Mouse (Mus musculus): ENCODE results near the gene Tex2. TPM values are rescaled to one million over a fixed set of nuclear protein-coding genes. Genes with fewer than 3 reads are reported as not detected.
"Not testable (repeated sequence)": the region's sequence is repeated elsewhere in the genome, so short reads cannot be mapped to it uniquely, and the experiment has no call there.

Gene Tex2
- polyA plus RNA-seq, 1 experiment: 5.8 TPM

GRCm38 (mm10) chr11:106502631-106503424 is 110.4 kb downstream of the Tex2 start:
- DNase-seq (ENCODE audit: low read depth in 1 of 2, low spot score in 2 of 2): no peak
- WGBS: 82% methylated on average over 13 of the region's 13 CpGs
- H3K27me3 ChIP-seq (ENCODE audit: control insufficient read depth, insufficient read depth, low read length): no peaks in the 10 kb centered on the region
- peaks cover 2% of the 10 kb centered on the region; the same call in 1 of the 2 replicates for H3K4me1 ChIP-seq (ENCODE audit: control insufficient read depth, insufficient read depth, insufficient read length)
- no peak overlapping the region for H3K4me3 ChIP-seq (ENCODE audit: extremely low read depth, insufficient read depth, insufficient read length)
- no peak overlapping the region for H3K27ac ChIP-seq (ENCODE audit: insufficient read depth, low read length)
- no peak for TF ChIP-seq POLR2A (IDR thresholded peaks at IDR 0.05; ENCODE audit: low read depth, low read length)
- no peak for TF ChIP-seq CTCF (IDR thresholded peaks at IDR 0.05; ENCODE audit: extremely low read depth, insufficient read depth, insufficient read length, insufficient replicate concordance)
- no peaks in the 10 kb centered on the region for H3K36me3 ChIP-seq (ENCODE audit: control insufficient read depth, insufficient read depth, low read length)

GRCm38 (mm10) chr11:106502159-106502505 is 111.1 kb downstream of the Tex2 start:
- TF ChIP-seq POLR2A (IDR thresholded peaks at IDR 0.05; ENCODE audit: low read depth, low read length) (no peak), CTCF (IDR thresholded peaks at IDR 0.05; ENCODE audit: extremely low read depth, insufficient read depth, insufficient read length, insufficient replicate concordance) (no peak)
- peaks cover 2% of the 10 kb centered on the region; the same call in 1 of the 2 replicates for H3K4me1 ChIP-seq (ENCODE audit: control insufficient read depth, insufficient read depth, insufficient read length)
- H3K36me3 ChIP-seq (ENCODE audit: control insufficient read depth, insufficient read depth, low read length): no peaks in the 10 kb centered on the region
- no peak overlapping the region for H3K4me3 ChIP-seq (ENCODE audit: extremely low read depth, insufficient read depth, insufficient read length)
- no peaks in the 10 kb centered on the region for H3K27me3 ChIP-seq (ENCODE audit: control insufficient read depth, insufficient read depth, low read length)
- H3K27ac ChIP-seq (ENCODE audit: insufficient read depth, low read length): no peak overlapping the region
- DNase-seq (ENCODE audit: low read depth in 1 of 2, low spot score in 2 of 2): no peak

- peak in 1 of 2 experiments; percentile 14 for DNase-seq (ENCODE audit: low read depth in 1 of 2, low spot score in 2 of 2)
- Histone ChIP-seq H3K4me3 (ENCODE audit: extremely low read depth, insufficient read depth, insufficient read length) (peak overlapping the region; percentile 99), H3K4me1 (ENCODE audit: control insufficient read depth, insufficient read depth, insufficient read length) (peaks cover 2% of the 10 kb centered on the region; the same call in 1 of the 2 replicates), H3K36me3 (ENCODE audit: control insufficient read depth, insufficient read depth, low read length) (no peaks in the 10 kb centered on the region), H3K27ac (ENCODE audit: insufficient read depth, low read length) (peak overlapping the region; percentile 89), H3K27me3 (ENCODE audit: control insufficient read depth, insufficient read depth, low read length) (no peaks in the 10 kb centered on the region)
- 7% methylated on average over 22 of the region's 22 CpGs for WGBS
- TF ChIP-seq POLR2A (IDR thresholded peaks at IDR 0.05; ENCODE audit: low read depth, low read length): no peak
- TF ChIP-seq CTCF (IDR thresholded peaks at IDR 0.05; ENCODE audit: extremely low read depth, insufficient read depth, insufficient read length, insufficient replicate concordance): no peak
Observed at GRCm38 (mm10) chr11:106501308-106502158, 111.7 kb downstream of the Tex2 start.

GRCm38 (mm10) chr11:106500393-106501307 is 112.6 kb downstream of the Tex2 start:
- peak; percentile 100 for TF ChIP-seq POLR2A (IDR thresholded peaks at IDR 0.05; ENCODE audit: low read depth, low read length)
- no peak for TF ChIP-seq CTCF (IDR thresholded peaks at IDR 0.05; ENCODE audit: extremely low read depth, insufficient read depth, insufficient read length, insufficient replicate concordance)
- DNase-seq (ENCODE audit: low read depth in 1 of 2, low spot score in 2 of 2): peak; percentile 91 to 97
- WGBS: under 1% methylated on average over 50 of the region's 55 CpGs
- H3K4me3 ChIP-seq (ENCODE audit: extremely low read depth, insufficient read depth, insufficient read length): peak overlapping the region; percentile 99
- peaks cover 2% of the 10 kb centered on the region; the same call in 1 of the 2 replicates for H3K4me1 ChIP-seq (ENCODE audit: control insufficient read depth, insufficient read depth, insufficient read length)
- H3K27ac ChIP-seq (ENCODE audit: insufficient read depth, low read length): peak overlapping the region; percentile 89
- no peaks in the 10 kb centered on the region for H3K27me3 ChIP-seq (ENCODE audit: control insufficient read depth, insufficient read depth, low read length)
- H3K36me3 ChIP-seq (ENCODE audit: control insufficient read depth, insufficient read depth, low read length): no peaks in the 10 kb centered on the region

GRCm38 (mm10) chr11:106498739-106499379 is 114.4 kb downstream of the Tex2 start:
- peaks cover 2% of the 10 kb centered on the region; the same call in 1 of the 2 replicates for H3K4me1 ChIP-seq (ENCODE audit: control insufficient read depth, insufficient read depth, insufficient read length)
- no peaks in the 10 kb centered on the region for H3K36me3 ChIP-seq (ENCODE audit: control insufficient read depth, insufficient read depth, low read length)
- H3K27ac ChIP-seq (ENCODE audit: insufficient read depth, low read length): no peak overlapping the region
- WGBS: 49% methylated on average over 4 of the region's 4 CpGs
- H3K4me3 ChIP-seq (ENCODE audit: extremely low read depth, insufficient read depth, insufficient read length): no peak overlapping the region
- no peak for DNase-seq (ENCODE audit: low read depth in 1 of 2, low spot score in 2 of 2)
- no peaks in the 10 kb centered on the region for H3K27me3 ChIP-seq (ENCODE audit: control insufficient read depth, insufficient read depth, low read length)
- TF ChIP-seq CTCF (IDR thresholded peaks at IDR 0.05; ENCODE audit: extremely low read depth, insufficient read depth, insufficient read length, insufficient replicate concordance): no peak
- TF ChIP-seq POLR2A (IDR thresholded peaks at IDR 0.05; ENCODE audit: low read depth, low read length): no peak

GRCm38 (mm10) chr11:106497926-106498325 is 115.3 kb downstream of the Tex2 start:
- no peak for TF ChIP-seq CTCF (IDR thresholded peaks at IDR 0.05; ENCODE audit: extremely low read depth, insufficient read depth, insufficient read length, insufficient replicate concordance)
- no peak for TF ChIP-seq POLR2A (IDR thresholded peaks at IDR 0.05; ENCODE audit: low read depth, low read length)
- no peak for DNase-seq (ENCODE audit: low read depth in 1 of 2, low spot score in 2 of 2)
- H3K27ac ChIP-seq (ENCODE audit: insufficient read depth, low read length): no peak overlapping the region

GRCm38 (mm10) chr11:106497009-106497408 is 116.2 kb downstream of the Tex2 start:
- H3K27ac ChIP-seq (ENCODE audit: insufficient read depth, low read length); H3K36me3 ChIP-seq (ENCODE audit: control insufficient read depth, insufficient read depth, low read length); DNase-seq (ENCODE audit: low read depth in 1 of 2, low spot score in 2 of 2); H3K27me3 ChIP-seq (ENCODE audit: control insufficient read depth, insufficient read depth, low read length); H3K4me3 ChIP-seq (ENCODE audit: extremely low read depth, insufficient read depth, insufficient read length); H3K4me1 ChIP-seq (ENCODE audit: control insufficient read depth, insufficient read depth, insufficient read length): not testable (repeated sequence)
- WGBS: 92% methylated on average over 2 of the region's 2 CpGs

More at GRCm38 (mm10) chr11:106497926-106498325, 115.3 kb downstream of the Tex2 start:
- Histone ChIP-seq H3K4me3 (ENCODE audit: extremely low read depth, insufficient read depth, insufficient read length) (no peak overlapping the region), H3K36me3 (ENCODE audit: control insufficient read depth, insufficient read depth, low read length) (no peaks in the 10 kb centered on the region), H3K27me3 (ENCODE audit: control insufficient read depth, insufficient read depth, low read length) (no peaks in the 10 kb centered on the region), H3K4me1 (ENCODE audit: control insufficient read depth, insufficient read depth, insufficient read length) (peaks cover 2% of the 10 kb centered on the region; the same call in 1 of the 2 replicates)
- 68% methylated on average over 2 of the region's 2 CpGs for WGBS
